17 mouse cellular contexts compared by ENCODE assay signal in the genomic region with DNA sequence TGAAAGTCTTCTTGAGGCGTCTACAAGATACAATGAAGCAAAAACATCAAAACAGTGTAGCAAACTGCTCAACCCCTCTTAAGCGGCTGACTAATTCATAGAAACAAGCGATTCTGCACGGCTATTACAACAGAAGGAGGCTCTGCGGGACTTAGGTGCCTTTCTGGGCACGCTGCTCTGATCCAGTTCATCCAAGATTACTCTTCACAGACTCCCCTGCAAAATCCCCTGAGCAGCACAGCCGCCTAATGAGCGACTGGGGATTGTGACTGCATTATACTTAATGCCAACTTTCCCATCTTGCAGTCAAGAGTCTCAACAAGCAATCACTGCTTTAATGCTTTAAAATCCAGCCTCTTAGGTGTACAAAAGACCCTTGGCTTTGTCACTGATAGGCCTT. TPM values are rescaled to one million over a fixed set of nuclear protein-coding genes. Genes with fewer than 3 reads are reported as not detected.
DNase-seq lines count a peak whose midpoint lies in the region; ATAC-seq and TF ChIP-seq lines count a peak whose summit lies in the region.
"Had no signal": no experiment of that assay in that cellular context is flagged by ENCODE, and none has a peak within 500 bp of the region (broad histone marks: within the 10 kb centered on the region; RNA-seq: fewer than 3 reads in every experiment).

No protein-coding gene starts in this region.

- peak; percentile 38 for DNase-seq in hindbrain, embryonic 14.5 days (ENCODE audit: low spot score)
- peak; percentile 72 for DNase-seq in cerebellum, adult 11-12 months
- peak; percentile 60 to 73 for DNase-seq in cerebellum, postnatal 36 days
- peak; percentile 61 for DNase-seq in midbrain, postnatal 0 days (ENCODE audit: low spot score)
- no peak for DNase-seq in thymus, postnatal 4 days
- no peak for DNase-seq in heart, adult 18-20 months
- DNase-seq in kidney, postnatal 10 days = no peak
- DNase-seq: adrenal gland, postnatal 10 days; gastrocnemius, postnatal 10 days; kidney, adult 18-20 months; kidney, postnatal 36 days; lung, adult 18-20 months had no signal

- no peaks in the 10 kb centered on the region for H3K27me3 ChIP-seq in hindbrain, embryonic 14.5 days (ENCODE audit: control insufficient read depth, insufficient read depth, low read length)
- H3K27me3 ChIP-seq in hindbrain, embryonic 12.5 days = no peaks in the 10 kb centered on the region
- H3K27me3 ChIP-seq in midbrain, postnatal 0 days (ENCODE audit: insufficient read depth, low read length) = no peaks in the 10 kb centered on the region

- H3K4me3 ChIP-seq in hindbrain, embryonic 14.5 days (replicated peaks; ENCODE audit: low read length) = no peak overlapping the region
- no peak overlapping the region for H3K4me3 ChIP-seq in hindbrain, embryonic 12.5 days
- H3K4me3 ChIP-seq in midbrain, postnatal 0 days (ENCODE audit: low read depth, low read length) = no peak overlapping the region
- H3K4me3 ChIP-seq: heart, embryonic 10.5 days; myocyte had no signal

- no peak overlapping the region for H3K4me2 ChIP-seq in hindbrain, embryonic 14.5 days (replicated peaks)
- no peak overlapping the region for H3K4me2 ChIP-seq in hindbrain, embryonic 12.5 days (replicated peaks)
- H3K4me2 ChIP-seq in midbrain, postnatal 0 days (ENCODE audit: low read depth, low read length, poor library complexity, severe bottlenecking) = no peak overlapping the region

- 0 out of 2 replicates have a peak overlapping the region, but pooled peaks have one; percentile 11 for H3K27ac ChIP-seq in hindbrain, embryonic 14.5 days
- no peak overlapping the region for H3K27ac ChIP-seq in hindbrain, embryonic 12.5 days
- no peak overlapping the region for H3K27ac ChIP-seq in midbrain, postnatal 0 days (ENCODE audit: low read depth, low read length)
- H3K27ac ChIP-seq: heart, embryonic 10.5 days; macrophage had no signal

- no peaks in the 10 kb centered on the region for H3K9me3 ChIP-seq in hindbrain, embryonic 14.5 days (ENCODE audit: control insufficient read depth, low read length)
- H3K9me3 ChIP-seq in hindbrain, embryonic 12.5 days (replicated peaks) = no peaks in the 10 kb centered on the region
- no peaks in the 10 kb centered on the region for H3K9me3 ChIP-seq in midbrain, postnatal 0 days (ENCODE audit: low read length)
- H3K9me3 ChIP-seq: heart, embryonic 10.5 days had no signal

- TF ChIP-seq CTCF in midbrain, postnatal 0 days (IDR thresholded peaks at IDR 0.05) = no peak

- no peaks in the 10 kb centered on the region for H3K36me3 ChIP-seq in hindbrain, embryonic 14.5 days (replicated peaks; ENCODE audit: control insufficient read depth, insufficient read depth)
- H3K36me3 ChIP-seq in hindbrain, embryonic 12.5 days = no peaks in the 10 kb centered on the region
- no peaks in the 10 kb centered on the region for H3K36me3 ChIP-seq in midbrain, postnatal 0 days (ENCODE audit: insufficient read depth, low read length)
- H3K36me3 ChIP-seq: heart, embryonic 10.5 days had no signal

- no peak for ATAC-seq in hindbrain, embryonic 14.5 days (ENCODE audit: low FRiP score)
- no peak for ATAC-seq in hindbrain, embryonic 12.5 days (ENCODE audit: low FRiP score)
- no peak for ATAC-seq in midbrain, postnatal 0 days (ENCODE audit: low FRiP score)
- ATAC-seq: forebrain, embryonic 16.5 days had no signal

- H3K4me1 ChIP-seq in hindbrain, embryonic 14.5 days (replicated peaks; ENCODE audit: control insufficient read depth, insufficient read depth, low read length) = peaks cover 29% of the 10 kb centered on the region
- H3K4me1 ChIP-seq in hindbrain, embryonic 12.5 days = peaks cover 18% of the 10 kb centered on the region
- peaks cover 5% of the 10 kb centered on the region; the same call in 1 of the 2 replicates for H3K4me1 ChIP-seq in midbrain, postnatal 0 days (ENCODE audit: insufficient read depth, low read length)

- WGBS in hindbrain, embryonic 14.5 days = 37% methylated on average over 8 of the region's 8 CpGs
- 47% methylated on average over 8 of the region's 8 CpGs for whole genome bisulfite sequencing in hindbrain, embryonic 12.5 days
- WGBS in midbrain, postnatal 0 days = 21% methylated on average over 8 of the region's 8 CpGs

- H3K9ac ChIP-seq in hindbrain, embryonic 14.5 days = no peak overlapping the region
- H3K9ac ChIP-seq in hindbrain, embryonic 12.5 days = no peak overlapping the region
- no peak overlapping the region for H3K9ac ChIP-seq in midbrain, postnatal 0 days (replicated peaks; ENCODE audit: low read length, poor library complexity, severe bottlenecking)

RNA-seq across cellular contexts. Expression of a gene that starts 10.5 kb away (rescaled TPM):
- 4.5 and 5.0 TPM in 2 replicates for polyA plus RNA-seq in hindbrain, embryonic 14.5 days (2014; fragmentation: Nextera tagmentation; extraction: Ambion mirVana)
- 6.0 and 7.2 TPM in 2 replicates for polyA plus RNA-seq in hindbrain, embryonic 12.5 days (2016; fragmentation: Nextera tagmentation; extraction: Ambion mirVana)
- 7.5 and 8.4 TPM in 2 replicates for total RNA-seq in midbrain, postnatal 0 days (2014; rRNA removed)
- polyA plus RNA-seq in midbrain, postnatal 0 days (2015; fragmentation: Nextera tagmentation; extraction: Ambion mirVana) = 0.99 and 1.2 TPM in 2 replicates
- total RNA-seq in heart, adult 18-20 months (2021) = 1 to 10 TPM; 6.9 to 7.4 TPM

Comparison
In these comparisons a context has a peak if more than half of its experiments do, and no peak if none do; other contexts are left out.
1. DNase-seq: peak in hindbrain, embryonic 14.5 days (single experiment), cerebellum, adult 11-12 months (single experiment), cerebellum, postnatal 36 days (2 of 2) and midbrain, postnatal 0 days (single experiment); none in thymus, postnatal 4 days (single experiment), heart, adult 18-20 months (0 of 2) and kidney, postnatal 10 days (single experiment).